Mouse (Mus musculus) G1E (cell line): ENCODE measurements around the gene Rae1.

Source experiments
- CTCF ChIP-seq: IDR thresholded peaks from 2 replicates; pipeline ENCODE4 v1.5.1; 2012; ENCODE audit warnings: low read depth, low read length, inconsistent platforms, mixed read lengths
- GATA1 ChIP-seq: IDR thresholded peaks from 2 replicates; pipeline ENCODE4 v1.6.1; 2012; ENCODE audit warnings: borderline replicate concordance, low read length, inconsistent platforms, mixed read lengths
- POLR2AphosphoS5 ChIP-seq: IDR thresholded peaks from 2 replicates; pipeline ENCODE4 v1.6.1; 2012; ENCODE audit warnings: low read depth, low read length, inconsistent platforms; ENCODE audit not compliant: insufficient replicate concordance
- TAL1 ChIP-seq: conservative IDR thresholded peaks from 2 replicates; pipeline ENCODE4 v1.6.1; 2012; ENCODE audit warnings: low read depth, low read length, inconsistent platforms, mixed read lengths

DNA sequence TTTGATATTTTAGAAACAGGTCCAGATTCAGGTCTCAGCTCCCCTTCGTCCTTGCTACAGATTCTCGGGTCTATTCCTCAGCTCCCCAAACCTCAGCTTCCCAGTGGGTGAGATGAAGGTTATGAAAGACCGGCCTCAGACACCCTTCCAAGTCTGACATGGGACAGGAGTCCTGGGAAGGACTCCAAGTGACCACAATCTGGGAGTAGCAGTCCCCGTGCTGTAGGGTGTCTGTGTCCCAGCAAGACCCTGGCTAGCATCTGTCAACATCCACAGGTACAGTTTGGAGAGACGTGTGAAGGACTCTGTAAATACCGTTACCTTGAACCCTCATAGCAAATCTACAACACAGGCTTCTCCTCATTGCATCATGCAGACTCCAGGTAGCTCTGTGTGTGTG lies 24.8 kb upstream of the Rae1 start:
- no peak for TF ChIP-seq TAL1
- no peak for TF ChIP-seq CTCF
- TF ChIP-seq GATA1, result no peak
- no peak for TF ChIP-seq POLR2AphosphoS5
